Mouse (Mus musculus): Measurements from ENCODE around the gene Srrm1. TPM values are rescaled to one million over a fixed set of nuclear protein-coding genes. Genes with fewer than 3 reads are reported as not detected.

The Srrm1 gene
- 172 TPM for polyA plus RNA-seq (2014; fragmentation: Illumina TruSeq; extraction: RNeasy Lipid Tissue Mini Kit (QIAGEN cat#74804); ENCODE audit: low read depth, low replicate concordance)

DNA sequence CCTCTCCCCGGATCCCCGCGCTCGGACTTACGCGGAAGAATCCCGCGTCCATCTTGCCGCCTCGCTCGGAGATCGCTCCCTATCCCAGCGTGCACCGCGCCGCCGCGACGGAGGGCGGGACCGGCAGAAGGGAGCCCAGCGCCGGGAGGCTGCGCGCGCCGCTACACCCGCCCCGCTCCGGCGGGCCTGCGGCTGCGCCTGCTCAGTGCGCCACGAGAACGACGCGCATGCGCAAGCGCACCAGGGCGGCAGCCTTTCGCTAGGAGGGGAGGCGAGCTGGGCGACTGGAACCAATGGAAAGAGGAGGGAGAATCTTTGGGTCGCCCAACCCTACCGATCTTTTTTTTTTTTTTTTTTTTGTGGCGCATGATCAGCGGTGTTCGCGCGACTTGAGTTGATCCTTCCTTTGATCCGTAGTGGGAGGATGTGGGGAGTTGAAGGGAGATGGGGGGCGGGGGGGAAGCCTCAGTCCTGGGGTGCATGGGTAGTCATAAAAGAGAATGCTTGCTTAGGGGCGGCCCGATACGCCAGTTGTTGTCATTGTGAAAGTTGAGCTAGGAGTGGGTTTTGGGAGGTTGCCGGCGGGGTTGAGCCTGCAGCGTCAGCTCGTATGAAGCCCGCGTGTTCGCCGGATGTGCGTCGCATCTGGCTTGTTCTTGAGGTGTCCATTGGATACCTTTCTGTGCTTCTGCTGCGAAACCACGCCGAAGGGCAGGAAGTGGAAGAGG lies at the start of gene Srrm1:
Gene Srrm1 (minus strand): TSS at position 256 of the 728 bp plus-strand sequence.

DNA sequence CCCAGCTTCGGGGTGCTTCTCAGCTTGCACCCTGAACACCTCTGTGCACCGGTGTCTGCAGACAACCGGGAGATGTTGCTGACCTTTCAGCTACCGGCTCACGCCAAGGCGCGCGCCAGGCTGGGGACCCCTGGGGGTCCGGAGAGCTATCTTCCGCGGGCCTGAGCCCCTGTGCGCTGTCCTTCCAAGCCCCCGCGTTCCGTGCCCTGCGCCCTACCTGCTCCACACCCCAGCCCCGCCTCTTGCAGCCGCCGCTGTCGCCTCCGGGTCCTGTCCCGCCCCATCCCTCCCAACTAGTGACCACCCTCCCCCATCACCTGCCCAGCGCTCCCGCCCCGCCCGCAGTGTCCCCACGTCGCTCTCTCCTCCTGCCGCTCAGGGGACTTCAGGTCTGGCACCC lies 44.9 kb upstream of the Srrm1 start, which contains the start of gene Ncmap:
Gene Ncmap (minus strand): TSS at position 237 of the 400 bp plus-strand sequence.

DNA sequence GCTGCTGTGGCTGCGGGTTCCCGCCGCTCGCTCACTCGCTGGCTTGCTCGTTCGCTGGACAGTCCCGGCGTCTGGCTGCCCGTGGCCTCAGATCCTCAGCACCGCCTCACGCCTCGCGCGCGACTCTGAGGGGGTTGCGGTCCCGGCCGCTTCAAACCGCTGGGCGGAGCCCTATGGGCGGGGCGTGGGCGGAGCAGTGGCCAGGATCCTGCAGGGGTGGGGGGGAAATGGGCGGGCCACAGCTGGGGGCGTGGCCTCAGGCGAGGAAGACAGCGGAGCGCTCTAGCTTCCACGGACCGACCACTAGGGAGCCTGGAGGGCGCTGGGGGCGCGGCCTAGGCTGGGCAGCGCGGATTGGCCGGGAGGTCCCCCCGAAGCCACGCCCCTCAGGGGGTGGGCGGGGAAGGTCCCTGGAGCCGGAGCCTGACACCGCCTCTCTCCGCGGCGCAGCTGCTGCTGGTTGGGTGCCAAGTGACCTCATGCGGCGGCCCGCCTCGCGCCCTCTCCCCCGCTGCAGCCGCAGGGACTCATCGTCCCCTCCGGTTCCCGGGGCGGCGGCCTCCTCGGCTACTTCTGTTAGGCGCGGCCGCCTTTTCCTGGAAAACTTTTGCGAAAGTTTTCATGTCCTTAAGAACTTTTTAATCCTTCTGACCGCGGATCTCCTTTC lies 80.3 kb downstream of the Srrm1 start, which contains the start of gene Clic4:
Gene Clic4 (minus strand): TSS at position 175 of the 667 bp plus-strand sequence.

Other genes with a start within 250 kb of the Srrm1 start
- 2.5 TPM for gene Runx3, start 232.7 kb downstream of the Srrm1 start, polyA plus RNA-seq (2014; fragmentation: Illumina TruSeq; extraction: RNeasy Lipid Tissue Mini Kit (QIAGEN cat#74804); ENCODE audit: low read depth, low replicate concordance)
- 36.1 TPM for gene Clic4, start 80.5 kb downstream of the Srrm1 start, polyA plus RNA-seq (2014; fragmentation: Illumina TruSeq; extraction: RNeasy Lipid Tissue Mini Kit (QIAGEN cat#74804); ENCODE audit: low read depth, low replicate concordance)
- 0.52 TPM for gene Ncmap, start 44.9 kb upstream of the Srrm1 start, polyA plus RNA-seq (2014; fragmentation: Illumina TruSeq; extraction: RNeasy Lipid Tissue Mini Kit (QIAGEN cat#74804); ENCODE audit: low read depth, low replicate concordance)
- 1.2 TPM for gene Rcan3, start 80.5 kb upstream of the Srrm1 start, polyA plus RNA-seq (2014; fragmentation: Illumina TruSeq; extraction: RNeasy Lipid Tissue Mini Kit (QIAGEN cat#74804); ENCODE audit: low read depth, low replicate concordance)
- 34.2 TPM for gene Stpg1, start 141.5 kb upstream of the Srrm1 start, polyA plus RNA-seq (2014; fragmentation: Illumina TruSeq; extraction: RNeasy Lipid Tissue Mini Kit (QIAGEN cat#74804); ENCODE audit: low read depth, low replicate concordance)
- gene Nipal3, start 141.7 kb upstream of the Srrm1 start, polyA plus RNA-seq (2014; fragmentation: Illumina TruSeq; extraction: RNeasy Lipid Tissue Mini Kit (QIAGEN cat#74804); ENCODE audit: low read depth, low replicate concordance) = 0.60 TPM
- gene Grhl3, start 220.3 kb upstream of the Srrm1 start, polyA plus RNA-seq (2014; fragmentation: Illumina TruSeq; extraction: RNeasy Lipid Tissue Mini Kit (QIAGEN cat#74804); ENCODE audit: low read depth, low replicate concordance) = 0.10 TPM